Mouse (Mus musculus) brown adipose tissue, adult 24 weeks (tissue): ENCODE measurements at regions not wholly inside any gene's neighbourhood (a gene's known extent, or its start where the extent isn't known, plus 50 kb on each side); places are given as distances from the start of the nearest gene placed in this dataset.

Source experiments
- H3K27ac ChIP-seq: fragments of 200-500 bp; replicated peaks from 2 replicates; pipeline ENCODE4 v1.5.1; 2012; ENCODE audit warnings: low read depth, mild to moderate bottlenecking, low read length
- H3K4me1 ChIP-seq: fragments of 200-500 bp; 2 replicates; pipeline ENCODE4 v1.6.1; 2012; ENCODE audit warnings: low read length, mixed read lengths; ENCODE audit not compliant: control insufficient read depth, insufficient read depth, insufficient read length
- H3K4me3 ChIP-seq: fragments of 200-500 bp; 2 replicates; pipeline ENCODE4 v1.5.1; 2012; ENCODE audit warnings: low read depth, mild to moderate bottlenecking, low read length, moderate library complexity; ENCODE audit not compliant: insufficient read depth

GRCm38 (mm10) chr9:85400600-85401313 is 73.6 kb upstream of the Tent5a start:
- Histone ChIP-seq H3K4me3 (no peak overlapping the region), H3K27ac (no peak overlapping the region), H3K4me1 (peaks cover 4% of the 10 kb centered on the region; the same call in 1 of the 2 replicates)

GRCm38 (mm10) chr9:85394975-85395374 is 67.8 kb upstream of the Tent5a start:
- H3K27ac ChIP-seq = no peak overlapping the region
- H3K4me1 ChIP-seq = no peaks in the 10 kb centered on the region

GRCm38 (mm10) chr9:85391283-85391682 is 64.1 kb upstream of the Tent5a start:
- no peak overlapping the region for H3K4me3 ChIP-seq
- no peak overlapping the region for H3K27ac ChIP-seq
- H3K4me1 ChIP-seq = no peaks in the 10 kb centered on the region

More at GRCm38 (mm10) chr9:85394975-85395374, 67.8 kb upstream of the Tent5a start:
- H3K4me3 ChIP-seq = no peak overlapping the region

- Histone ChIP-seq H3K4me3 (no peak overlapping the region), H3K4me1 (no peaks in the 10 kb centered on the region), H3K27ac (no peak overlapping the region)
Measured at GRCm38 (mm10) chr9:85388775-85389393, 61.7 kb upstream of the Tent5a start.

GRCm38 (mm10) chr9:85382413-85382812 is 55.3 kb upstream of the Tent5a start:
- H3K4me3 ChIP-seq = no peak overlapping the region
- H3K4me1 ChIP-seq = no peaks in the 10 kb centered on the region
- H3K27ac ChIP-seq = no peak overlapping the region

- H3K4me3 ChIP-seq = no peak overlapping the region
- no peak overlapping the region for H3K27ac ChIP-seq
Measured at GRCm38 (mm10) chr9:85380756-85381155, 53.6 kb upstream of the Tent5a start.

GRCm38 (mm10) chr9:85379135-85379534 is 52.0 kb upstream of the Tent5a start:
- H3K4me3 ChIP-seq = no peak overlapping the region
- H3K27ac ChIP-seq = no peak overlapping the region
- no peaks in the 10 kb centered on the region for H3K4me1 ChIP-seq

More at GRCm38 (mm10) chr9:85380756-85381155, 53.6 kb upstream of the Tent5a start:
- H3K4me1 ChIP-seq = no peaks in the 10 kb centered on the region
